Mouse (Mus musculus) heart, adult 18-20 months (tissue): ENCODE results near the gene Glod4. TPM values are rescaled to one million over a fixed set of nuclear protein-coding genes. Genes with fewer than 3 reads are reported as not detected.

Experiments used
- DNase-seq, 2 experiments: peaks; one replicate each; pipeline ENCODE4 v3.0.0; 2021 to 2022; ENCODE audit warnings: mixed read lengths in 1 of 2
- total RNA-seq, 2 experiments: library from RNA; stranded (reverse); gene quantifications; 2 replicates each; pipeline ENCODE4 v1.2.3; 2021

The Glod4 gene
- total RNA-seq, 2 experiments from 2014 or later: 40.3 to 44.6 TPM

DNA sequence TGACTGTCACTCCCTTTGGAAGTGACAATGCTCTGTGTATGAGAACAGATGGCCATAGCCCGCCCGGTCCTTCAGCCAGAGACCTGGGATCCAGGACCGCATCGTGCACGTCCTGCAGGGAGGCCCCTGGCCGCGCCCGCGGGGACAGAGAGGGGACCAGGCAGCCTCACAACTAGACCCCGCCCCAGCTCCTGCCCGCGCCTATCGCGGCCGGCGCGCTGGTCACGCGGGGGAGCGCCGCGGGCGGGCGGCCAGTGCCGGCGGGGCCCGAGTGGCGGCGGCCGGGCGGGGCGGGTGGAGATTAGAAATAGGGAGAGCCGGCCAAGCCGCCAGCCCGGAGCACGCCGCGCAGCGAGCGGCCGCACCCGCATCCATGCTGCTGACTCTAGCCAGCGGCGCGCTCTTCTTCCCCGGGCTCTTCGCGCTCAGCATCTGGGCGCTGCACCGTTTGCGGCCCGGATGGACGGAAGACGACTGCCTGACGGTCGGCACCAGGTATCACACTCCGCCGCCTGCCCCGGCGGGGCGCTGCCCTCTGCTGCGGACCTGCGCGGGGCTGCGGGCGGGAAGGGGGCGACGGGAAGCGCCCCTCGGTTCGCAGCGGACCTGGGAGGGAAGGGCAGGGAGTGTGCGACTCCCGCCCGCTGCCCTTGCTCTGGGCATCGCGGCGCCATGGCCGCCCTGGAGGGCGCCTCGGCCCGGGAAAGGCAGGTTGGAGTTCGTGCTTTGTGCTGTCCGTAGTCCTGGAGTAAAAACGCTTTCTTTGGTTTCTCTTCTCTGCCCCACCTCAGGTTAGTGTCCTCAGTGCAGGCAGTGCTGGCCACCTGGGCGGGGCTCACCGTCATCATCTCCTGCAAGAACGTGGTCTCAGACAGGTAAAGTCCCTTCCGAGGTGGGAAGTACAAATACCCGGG lies 41.5 kb downstream of the Glod4 start:
- peak; percentile 89 to 95 for DNase-seq

DNA sequence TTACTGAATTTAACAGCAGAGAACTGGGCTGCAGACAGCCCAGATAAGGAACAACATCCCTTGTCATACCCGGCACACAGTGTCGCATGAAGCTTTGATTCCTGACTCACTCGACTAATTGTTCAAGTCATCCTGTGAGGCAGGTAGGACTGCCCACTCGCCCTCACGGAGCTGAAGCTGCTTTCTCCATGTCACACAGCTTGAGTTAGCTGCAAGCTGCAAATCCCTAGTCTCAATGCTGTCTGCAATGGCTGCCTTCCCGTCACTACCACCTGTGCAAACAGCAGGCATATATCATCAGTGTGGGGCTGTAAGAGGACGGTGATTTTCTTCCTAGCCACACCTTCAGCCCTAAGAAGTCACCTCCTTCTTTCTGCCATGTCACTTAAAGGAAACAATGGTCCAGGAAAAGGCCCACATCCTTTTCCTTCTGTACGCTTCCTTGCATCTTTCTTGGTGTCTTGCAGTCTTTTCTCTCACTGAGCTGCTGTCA lies 46.5 kb downstream of the Glod4 start:
- DNase-seq: no peak

GRCm38 (mm10) chr11:76196275-76196976 lies 47.1 kb downstream of the Glod4 start:
- no peak for DNase-seq

DNA sequence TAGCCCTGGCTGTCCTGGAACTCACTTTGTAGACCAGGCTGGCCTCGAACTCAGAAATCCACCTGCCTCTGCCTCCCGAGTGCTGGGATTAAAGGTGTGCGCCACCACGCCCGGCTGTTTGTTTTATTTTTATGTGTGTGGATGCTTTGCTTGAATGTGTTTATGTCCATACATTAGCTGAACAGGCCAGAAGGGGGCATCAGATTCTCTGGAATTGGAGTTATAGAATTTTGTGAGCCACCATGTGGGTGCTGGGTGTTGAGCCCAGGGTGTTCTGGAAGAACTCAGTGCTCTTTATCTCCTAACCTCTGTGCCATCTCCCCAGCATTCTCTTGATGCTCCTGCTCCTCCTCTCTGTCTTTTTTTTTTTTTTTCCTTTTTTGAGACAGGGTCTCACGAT lies 56.6 kb downstream of the Glod4 start:
- DNase-seq: no peak

DNA sequence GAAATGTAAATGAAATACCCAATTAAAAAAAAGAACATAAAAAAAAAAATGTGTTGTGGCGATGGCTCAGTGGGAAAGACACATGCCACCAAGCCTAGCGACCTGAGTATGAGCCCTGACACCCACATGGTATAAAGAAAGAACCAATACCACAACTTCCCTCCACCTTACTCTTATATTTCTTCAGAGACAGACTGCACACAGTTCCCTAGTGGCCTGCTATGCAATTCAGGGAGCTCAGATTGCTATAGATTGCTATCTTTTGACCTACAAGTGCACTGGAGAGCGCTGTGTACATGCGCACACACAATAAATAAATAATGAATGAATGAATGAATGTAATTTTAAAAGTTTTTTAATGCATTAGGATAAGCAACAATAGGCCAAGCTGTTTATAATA lies 59.8 kb downstream of the Glod4 start:
- DNase-seq: no peak

DNA sequence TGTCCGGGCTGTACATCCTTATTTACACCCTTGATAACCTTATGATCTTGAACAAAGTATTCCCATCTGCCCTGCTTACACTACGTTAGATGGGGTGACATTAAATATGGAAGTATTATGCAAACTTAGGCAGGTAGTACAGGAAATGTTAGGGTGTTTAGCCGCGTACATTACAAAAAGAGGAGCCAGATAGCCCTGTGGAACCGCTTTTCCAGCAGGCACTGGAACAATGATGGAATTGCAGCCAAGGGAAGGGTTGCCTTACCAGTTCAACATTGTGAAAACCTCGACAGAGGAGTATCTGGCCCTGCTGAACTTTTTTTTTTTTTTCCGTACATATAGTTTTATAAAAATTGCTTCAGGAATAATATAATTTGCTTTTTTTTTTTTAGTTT lies 63.4 kb downstream of the Glod4 start:
- DNase-seq: no peak

DNA sequence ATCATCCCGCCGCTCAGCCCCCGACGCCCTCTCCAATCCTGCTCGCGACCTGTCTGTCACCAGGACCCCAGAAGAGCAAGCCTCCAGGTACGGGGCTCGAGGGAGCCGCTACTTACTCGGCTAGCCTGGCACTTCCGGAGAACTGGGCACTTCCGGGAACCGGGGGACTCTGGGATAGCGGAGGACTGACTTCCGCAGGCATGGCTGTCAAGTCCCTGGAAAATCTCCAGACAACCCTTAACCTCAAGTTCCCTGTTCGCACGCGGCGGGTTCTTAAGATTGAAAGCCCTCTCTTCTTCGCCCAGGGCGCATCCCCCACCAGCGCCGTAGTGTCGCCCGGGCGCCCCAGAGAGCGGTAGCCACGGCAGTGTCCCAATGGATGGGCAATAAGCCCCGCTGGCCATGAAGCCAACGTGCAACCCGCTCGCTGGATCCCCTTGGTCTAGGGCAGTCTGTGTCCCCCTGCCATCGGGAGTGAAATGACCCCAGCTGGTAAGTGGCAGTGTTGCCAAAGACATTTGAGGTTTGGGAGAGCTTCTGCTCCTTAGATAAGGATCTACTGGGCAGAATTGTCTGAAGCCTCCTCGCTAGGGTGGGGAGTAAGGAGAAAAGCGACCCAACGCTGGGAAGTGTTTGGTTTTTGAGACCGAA lies 63.9 kb downstream of the Glod4 start, which contains the start of the genes Vps53 and Fam57a:
Vps53 (minus strand) TSS at position 153 of the 651 bp plus-strand sequence.
Fam57a (plus strand) TSS at position 177 of the 651 bp plus-strand sequence.
- peak; percentile 93 to 94 for DNase-seq

DNA sequence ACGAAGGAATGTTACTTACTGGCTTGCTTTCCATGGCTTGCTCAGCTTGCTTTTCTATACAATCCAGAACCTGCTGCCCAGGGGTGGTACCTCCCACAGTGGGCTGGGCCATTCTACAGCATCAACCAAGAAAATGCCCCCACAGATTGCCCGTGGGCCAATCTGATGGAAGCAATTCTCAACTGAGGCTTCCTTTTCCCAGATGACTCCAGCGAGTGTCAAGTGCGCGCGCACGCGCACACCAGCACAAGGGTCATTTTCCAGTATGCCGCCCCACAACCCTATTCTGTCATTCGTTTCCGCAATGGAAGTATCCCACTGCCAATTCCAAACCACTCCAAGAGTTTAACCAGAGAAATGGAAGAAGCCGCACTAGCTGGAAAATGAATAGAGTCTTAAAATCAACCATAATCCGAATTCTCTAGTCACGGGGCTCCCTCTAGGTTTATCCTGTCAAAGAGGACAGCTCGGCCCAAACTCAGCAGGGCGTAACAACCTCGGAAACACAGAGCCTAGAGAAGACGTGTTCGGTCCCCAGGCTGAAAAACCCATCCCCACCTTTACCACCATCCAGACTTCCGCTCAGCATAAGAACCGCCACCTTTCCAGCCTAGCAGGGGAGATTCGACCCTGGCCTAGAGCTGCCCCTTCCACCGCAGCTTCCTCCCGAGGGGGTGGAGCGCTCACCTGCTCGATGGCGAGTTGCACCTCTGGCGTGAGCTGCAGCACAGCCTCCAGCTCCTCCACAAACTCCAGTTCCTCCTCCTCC lies 64.6 kb downstream of the Glod4 start:
- DNase-seq: peak in 1 of 2 experiments; percentile 16

DNA sequence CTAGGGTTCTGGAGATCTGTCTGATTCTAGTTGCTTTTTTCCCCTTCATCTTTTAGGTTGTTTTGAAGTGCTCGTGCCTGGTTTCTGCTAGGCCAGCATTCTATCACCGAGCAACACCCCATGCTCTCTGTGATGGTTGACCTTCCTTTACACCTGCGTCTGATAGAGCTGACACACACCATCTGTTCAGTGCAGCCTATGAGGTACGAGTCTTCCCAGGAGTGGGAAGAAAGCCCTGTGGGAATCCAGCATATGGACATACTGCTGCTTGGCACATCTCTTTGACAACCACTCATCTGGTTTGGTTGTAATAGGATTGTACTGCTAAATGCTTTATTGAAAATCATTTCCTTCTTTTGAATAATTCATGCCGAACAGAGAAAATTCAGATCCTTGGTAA lies 73.3 kb downstream of the Glod4 start:
- no peak for DNase-seq

DNA sequence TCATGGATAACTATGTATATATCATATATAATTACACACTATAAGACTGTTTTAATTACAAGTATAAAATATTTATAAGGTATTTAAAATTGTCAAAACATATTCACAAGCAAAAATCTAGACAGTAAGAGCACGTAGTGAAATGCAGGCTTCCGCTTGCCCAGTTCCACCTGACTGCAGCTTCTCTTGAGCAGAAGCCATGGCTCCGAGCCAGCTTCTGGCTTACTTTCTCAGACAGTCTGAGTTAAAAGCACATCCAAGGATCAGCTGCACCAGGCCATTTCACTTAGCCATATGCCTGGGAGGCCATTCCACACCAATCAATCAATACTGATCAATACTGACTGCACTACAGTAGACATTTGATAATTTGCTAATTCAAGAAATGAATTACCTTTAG lies 74.5 kb downstream of the Glod4 start:
- DNase-seq: no peak

DNA sequence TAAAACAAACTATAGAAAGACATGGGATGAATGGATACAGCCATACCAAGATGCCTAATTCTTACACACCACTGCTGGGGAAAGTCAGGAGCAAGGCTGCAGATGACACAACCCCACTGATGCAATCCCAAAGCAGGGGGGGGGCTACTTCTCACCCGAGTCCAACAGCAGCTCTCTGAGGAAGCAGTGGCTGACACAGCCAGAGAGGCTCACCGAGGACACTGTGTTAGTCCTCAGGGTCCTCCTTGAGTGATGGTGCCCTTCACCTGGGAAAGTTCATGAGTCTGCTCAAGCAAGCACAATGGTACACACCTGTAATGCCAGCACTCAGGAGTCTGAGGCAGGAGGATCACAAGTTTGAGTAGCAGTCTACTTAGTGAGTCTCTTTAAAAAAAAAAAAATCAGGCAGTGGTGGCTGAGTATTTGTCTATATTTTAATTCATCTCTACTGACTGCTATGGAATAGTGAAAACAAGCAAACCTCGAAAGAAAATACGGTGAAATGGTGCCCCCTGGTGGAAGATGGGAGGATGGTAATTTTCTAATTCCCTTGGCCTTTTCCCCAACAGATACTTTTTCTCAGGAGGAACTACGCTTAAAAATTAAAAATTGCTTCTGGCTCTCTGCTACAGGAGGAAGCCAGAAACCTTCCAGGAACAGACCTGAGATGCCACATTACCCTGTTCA lies 76.3 kb downstream of the Glod4 start:
- DNase-seq: peak; percentile 70 to 90

DNA sequence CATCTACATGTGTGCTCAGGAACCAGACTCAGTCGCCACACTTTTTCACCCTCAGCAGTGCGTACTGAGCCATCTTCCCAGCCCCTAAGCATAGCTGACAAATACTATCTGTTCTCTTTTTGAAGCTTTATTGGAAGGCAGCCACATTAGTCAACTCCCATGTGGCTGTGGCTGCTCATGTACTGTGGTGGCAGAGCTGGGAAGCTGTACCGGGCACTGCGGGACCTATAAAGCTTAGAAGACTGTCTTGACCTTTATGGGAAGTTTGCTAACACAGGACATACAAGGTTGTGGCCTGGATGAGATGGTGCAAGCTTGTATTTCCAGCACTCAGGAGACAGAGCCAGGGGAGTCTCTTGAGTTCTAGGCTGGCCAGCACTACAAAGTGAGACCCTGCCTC lies 76.9 kb downstream of the Glod4 start:
- DNase-seq: peak; percentile 16 to 20

- no peak for DNase-seq
Observed at GRCm38 (mm10) chr11:76160251-76160650, 83.3 kb downstream of the Glod4 start.

- DNase-seq: no peak
Observed at GRCm38 (mm10) chr11:76158375-76158774, 85.2 kb downstream of the Glod4 start.

GRCm38 (mm10) chr11:76154861-76155260 lies 88.7 kb downstream of the Glod4 start:
- no peak for DNase-seq

- no peak for DNase-seq
Observed at GRCm38 (mm10) chr11:76154200-76154599, 89.3 kb downstream of the Glod4 start.

DNA sequence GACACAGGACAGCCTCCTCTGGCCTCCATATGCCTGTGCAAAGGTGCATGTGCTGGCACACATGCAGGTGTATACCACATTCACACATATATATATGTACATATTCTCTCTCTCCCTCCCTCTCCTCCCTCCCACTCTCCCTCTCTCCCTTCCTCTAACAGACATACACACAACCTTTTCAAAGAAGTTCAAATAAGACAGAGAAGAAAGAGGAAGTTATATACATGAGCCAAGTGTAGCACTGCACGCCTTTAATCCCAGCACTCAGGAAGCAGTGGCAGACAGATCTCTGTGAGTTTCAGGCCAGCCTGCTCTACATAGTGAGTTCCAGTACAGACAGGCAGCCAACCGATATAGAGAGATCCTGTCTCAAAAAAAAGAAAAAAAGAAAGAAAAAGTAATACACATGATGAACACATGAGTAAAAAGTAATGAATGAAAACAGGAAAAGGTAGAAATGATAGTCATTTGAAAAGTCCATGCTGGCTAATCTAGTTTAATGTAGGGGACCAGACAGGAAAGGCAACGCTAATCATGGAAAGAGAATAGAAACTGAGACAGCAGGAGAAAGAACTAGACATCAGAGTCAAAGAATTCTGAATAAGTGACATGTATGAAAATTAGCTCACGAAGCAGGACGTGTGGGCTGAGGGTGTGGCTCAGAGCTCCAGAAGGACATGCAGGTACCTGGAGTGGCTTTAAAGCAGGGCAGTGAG lies 90.1 kb downstream of the Glod4 start:
- DNase-seq: no peak

- DNase-seq: no peak
Observed at GRCm38 (mm10) chr11:76150980-76151379, 92.5 kb downstream of the Glod4 start.

GRCm38 (mm10) chr11:76148055-76149008 lies 95.2 kb downstream of the Glod4 start:
- peak in 1 of 2 experiments; percentile 14 for DNase-seq
